Mouse (Mus musculus) small intestine, adult 2 months (tissue): ENCODE results near the gene Ccdc12.

Experiments used
- CTCF ChIP-seq: fragments of 200-500 bp; IDR thresholded peaks from 2 replicates; pipeline ENCODE4 v1.5.1; 2012; ENCODE audit warnings: low read depth, mild to moderate bottlenecking, control low read depth, inconsistent platforms, low read length, moderate library complexity, mixed read lengths; ENCODE audit not compliant: insufficient replicate concordance, insufficient read length; ENCODE audit errors: extremely low read depth
- POLR2A ChIP-seq: fragments of 200-500 bp; IDR thresholded peaks from 2 replicates; pipeline ENCODE4 v1.6.1; 2012; ENCODE audit warnings: low read depth, mild to moderate bottlenecking, control low read depth, inconsistent platforms, low read length, moderate library complexity

GRCm38 (mm10) chr9:110641006-110641405 is 15.3 kb upstream of the Ccdc12 start:
- no peak for TF ChIP-seq CTCF
- TF ChIP-seq POLR2A = no peak
